Mouse (Mus musculus): ENCODE results near the gene Ldb3. TPM values are rescaled to one million over a fixed set of nuclear protein-coding genes. Genes with fewer than 3 reads are reported as not detected.

Gene Ldb3
- polyA plus RNA-seq, 1 experiment from 2014 or later: 9.8 TPM

- ATAC-seq (ENCODE audit: low FRiP score, low read depth): peak; percentile 90
- H3K9me3 ChIP-seq: no peaks in the 10 kb centered on the region
- WGBS: under 1% methylated on average over 96 of the region's 115 CpGs
Measured at GRCm38 (mm10) chr14:34502475-34503324, 85.8 kb downstream of the Ldb3 start.

GRCm38 (mm10) chr14:34501804-34502474 is 86.5 kb downstream of the Ldb3 start:
- Histone ChIP-seq H3K4me1 (peaks cover 47% of the 10 kb centered on the region), H3K27me3 (no peaks in the 10 kb centered on the region), H3K4me2 (replicated peaks) (peak overlapping the region; percentile 69), H3K9me3 (no peaks in the 10 kb centered on the region), H3K4me3 (peak overlapping the region; percentile 83), H3K36me3 (no peaks in the 10 kb centered on the region), H3K27ac (peak overlapping the region; percentile 99), H3K9ac (peak overlapping the region; percentile 99)
- ATAC-seq (ENCODE audit: low FRiP score, low read depth): peak; percentile 41
- under 1% methylated on average over 72 of the region's 77 CpGs for WGBS

More at GRCm38 (mm10) chr14:34502475-34503324, 85.8 kb downstream of the Ldb3 start:
- peak overlapping the region; percentile 69 for H3K4me2 ChIP-seq (replicated peaks)
- peaks cover 42% of the 10 kb centered on the region for H3K4me1 ChIP-seq
- no peaks in the 10 kb centered on the region for H3K36me3 ChIP-seq
- H3K9ac ChIP-seq: peak overlapping the region; percentile 99
- no peaks in the 10 kb centered on the region for H3K27me3 ChIP-seq
- peak overlapping the region; percentile 99 for H3K27ac ChIP-seq
- peak overlapping the region; percentile 83 for H3K4me3 ChIP-seq

- ATAC-seq (ENCODE audit: low FRiP score, low read depth): no peak
- peaks cover 51% of the 10 kb centered on the region for H3K4me1 ChIP-seq
- WGBS: under 1% methylated on average over 16 of the region's 16 CpGs
- peak overlapping the region; percentile 83 for H3K4me3 ChIP-seq
- peak overlapping the region; percentile 69 for H3K4me2 ChIP-seq (replicated peaks)
- peak overlapping the region; percentile 99 for H3K9ac ChIP-seq
- no peaks in the 10 kb centered on the region for H3K36me3 ChIP-seq
- no peaks in the 10 kb centered on the region for H3K9me3 ChIP-seq
- peak overlapping the region; percentile 99 for H3K27ac ChIP-seq
- no peaks in the 10 kb centered on the region for H3K27me3 ChIP-seq
Measured at GRCm38 (mm10) chr14:34501447-34501803, 87.1 kb downstream of the Ldb3 start.

- no peak overlapping the region; the same call in 1 of the 2 replicates for H3K27ac ChIP-seq
- peaks cover 60% of the 10 kb centered on the region for H3K4me1 ChIP-seq
- H3K36me3 ChIP-seq: no peaks in the 10 kb centered on the region
- ATAC-seq (ENCODE audit: low FRiP score, low read depth): no peak
- H3K9me3 ChIP-seq: no peaks in the 10 kb centered on the region
- WGBS: 13% methylated on average over 4 of the region's 4 CpGs
- H3K4me3 ChIP-seq: peak overlapping the region; percentile 83
- peak overlapping the region; percentile 51; the same call in 1 of the 2 replicates for H3K9ac ChIP-seq
- peak overlapping the region; percentile 69 for H3K4me2 ChIP-seq (replicated peaks)
- H3K27me3 ChIP-seq: no peaks in the 10 kb centered on the region
Measured at GRCm38 (mm10) chr14:34500309-34500708, 88.2 kb downstream of the Ldb3 start.

- H3K4me3 ChIP-seq: peak overlapping the region; percentile 83
- H3K9ac ChIP-seq: 0 out of 2 replicates have a peak overlapping the region, but pooled peaks have one; percentile 51
- peak overlapping the region; percentile 69 for H3K4me2 ChIP-seq (replicated peaks)
- no peaks in the 10 kb centered on the region for H3K27me3 ChIP-seq
- no peak overlapping the region for H3K27ac ChIP-seq
- H3K4me1 ChIP-seq: peaks cover 56% of the 10 kb centered on the region
- ATAC-seq (ENCODE audit: low FRiP score, low read depth): no peak
- no peaks in the 10 kb centered on the region for H3K9me3 ChIP-seq
- no peaks in the 10 kb centered on the region for H3K36me3 ChIP-seq
- 67% methylated on average over 4 of the region's 4 CpGs for WGBS
Measured at GRCm38 (mm10) chr14:34499664-34500063, 88.8 kb downstream of the Ldb3 start.

GRCm38 (mm10) chr14:34497346-34497745 is 91.1 kb downstream of the Ldb3 start:
- Histone ChIP-seq H3K4me1 (peaks cover 45% of the 10 kb centered on the region), H3K4me2 (replicated peaks) (no peak overlapping the region), H3K27ac (no peak overlapping the region), H3K27me3 (no peaks in the 10 kb centered on the region), H3K9ac (no peak overlapping the region), H3K9me3 (no peaks in the 10 kb centered on the region), H3K4me3 (no peak overlapping the region), H3K36me3 (no peaks in the 10 kb centered on the region)
- WGBS: 84% methylated on average over 3 of the region's 3 CpGs
- no peak for ATAC-seq (ENCODE audit: low FRiP score, low read depth)

- H3K27me3 ChIP-seq: no peaks in the 10 kb centered on the region
- H3K4me3 ChIP-seq: no peak overlapping the region
- no peaks in the 10 kb centered on the region for H3K36me3 ChIP-seq
- H3K27ac ChIP-seq: no peak overlapping the region
- no peak for ATAC-seq (ENCODE audit: low FRiP score, low read depth)
- H3K9ac ChIP-seq: no peak overlapping the region
- WGBS: 88% methylated on average over 3 of the region's 3 CpGs
- no peaks in the 10 kb centered on the region for H3K9me3 ChIP-seq
- no peak overlapping the region for H3K4me2 ChIP-seq (replicated peaks)
- peaks cover 41% of the 10 kb centered on the region for H3K4me1 ChIP-seq
Measured at GRCm38 (mm10) chr14:34493682-34494081, 94.8 kb downstream of the Ldb3 start.

- Histone ChIP-seq H3K36me3 (no peaks in the 10 kb centered on the region), H3K9me3 (no peaks in the 10 kb centered on the region), H3K4me2 (replicated peaks) (no peak overlapping the region), H3K27ac (no peak overlapping the region), H3K9ac (no peak overlapping the region), H3K4me3 (no peak overlapping the region), H3K4me1 (peaks cover 38% of the 10 kb centered on the region), H3K27me3 (no peaks in the 10 kb centered on the region)
- 80% methylated on average over 2 of the region's 2 CpGs for WGBS
- no peak for ATAC-seq (ENCODE audit: low FRiP score, low read depth)
Measured at GRCm38 (mm10) chr14:34492688-34493087, 95.8 kb downstream of the Ldb3 start.

GRCm38 (mm10) chr14:34490965-34491364 is 97.5 kb downstream of the Ldb3 start:
- WGBS: 72% methylated on average over 1 of the region's 1 CpGs
- no peak overlapping the region for H3K9ac ChIP-seq
- no peaks in the 10 kb centered on the region for H3K9me3 ChIP-seq
- ATAC-seq (ENCODE audit: low FRiP score, low read depth): no peak
- peaks cover 32% of the 10 kb centered on the region for H3K4me1 ChIP-seq
- no peaks in the 10 kb centered on the region for H3K27me3 ChIP-seq
- H3K4me2 ChIP-seq (replicated peaks): no peak overlapping the region
- H3K4me3 ChIP-seq: no peak overlapping the region
- no peak overlapping the region for H3K27ac ChIP-seq
- H3K36me3 ChIP-seq: no peaks in the 10 kb centered on the region

GRCm38 (mm10) chr14:34489928-34490327 is 98.6 kb downstream of the Ldb3 start:
- Histone ChIP-seq H3K4me3 (no peak overlapping the region), H3K4me1 (peaks cover 31% of the 10 kb centered on the region), H3K4me2 (replicated peaks) (no peak overlapping the region), H3K36me3 (no peaks in the 10 kb centered on the region), H3K9me3 (no peaks in the 10 kb centered on the region), H3K9ac (no peak overlapping the region), H3K27ac (no peak overlapping the region), H3K27me3 (no peaks in the 10 kb centered on the region)
- no peak for ATAC-seq (ENCODE audit: low FRiP score, low read depth)
- 80% methylated on average over 2 of the region's 2 CpGs for WGBS

GRCm38 (mm10) chr14:34486169-34486568 is 102.3 kb downstream of the Ldb3 start:
- Histone ChIP-seq H3K27ac (no peak overlapping the region; the same call in 1 of the 2 replicates), H3K9me3 (no peaks in the 10 kb centered on the region), H3K36me3 (no peaks in the 10 kb centered on the region), H3K4me3 (no peak overlapping the region), H3K27me3 (no peaks in the 10 kb centered on the region), H3K4me1 (peaks cover 36% of the 10 kb centered on the region), H3K9ac (no peak overlapping the region), H3K4me2 (replicated peaks) (no peak overlapping the region)
- no peak for ATAC-seq (ENCODE audit: low FRiP score, low read depth)
- 59% methylated on average over 8 of the region's 8 CpGs for WGBS

All from limb, embryonic 13.5 days (tissue).